Mouse (Mus musculus) forebrain, embryonic 12.5 days (tissue): ENCODE measurements around the gene Tgfbr3. TPM values are rescaled to one million over a fixed set of nuclear protein-coding genes. Genes with fewer than 3 reads are reported as not detected.

Experiments
- ATAC-seq: fragments of 200-750 bp; cut with Nextera tagmentation; 2 replicates; pipeline ENCODE4 v1.8.0; 2017; ENCODE audit warnings: moderate TSS enrichment; ENCODE audit not compliant: low FRiP score
- H3K27ac ChIP-seq: fragments of 300-500 bp; sonication (generic); 2 replicates; pipeline ENCODE4 v1.5.1; 2016; ENCODE audit warnings: mild to moderate bottlenecking
- H3K27me3 ChIP-seq: fragments of 300-500 bp; sonication (generic); 2 replicates; pipeline ENCODE4 v1.6.1; 2016; ENCODE audit warnings: mild to moderate bottlenecking
- H3K36me3 ChIP-seq: fragments of 300-500 bp; sonication (generic); replicated peaks from 2 replicates; pipeline ENCODE4 v1.6.1; 2016; ENCODE audit warnings: mild to moderate bottlenecking
- H3K4me1 ChIP-seq: fragments of 300-500 bp; sonication (generic); 2 replicates; pipeline ENCODE4 v1.6.1; 2016
- H3K4me2 ChIP-seq: fragments of 300-500 bp; sonication (generic); 2 replicates; pipeline ENCODE4 v1.6.1; 2016; ENCODE audit warnings: mild to moderate bottlenecking, moderate library complexity
- H3K4me3 ChIP-seq: fragments of 300-500 bp; sonication (generic); replicated peaks from 2 replicates; pipeline ENCODE4 v1.5.1; 2016; ENCODE audit warnings: mild to moderate bottlenecking
- H3K9ac ChIP-seq: fragments of 300-500 bp; sonication (generic); 2 replicates; pipeline ENCODE4 v1.6.1; 2016; ENCODE audit warnings: mild to moderate bottlenecking
- H3K9me3 ChIP-seq: fragments of 300-500 bp; sonication (generic); 2 replicates; pipeline ENCODE4 v1.6.1; 2016
- WGBS: fragments of 180-500 bp; shearing (Covaris S2); methylation state at CpG from one replicate; pipeline ENCODE4 v1.1.7; 2016; 5-methylcytosine and 5-hydroxymethylcytosine counted together
- polyA plus RNA-seq: library from polyadenylated mRNA; unstranded; fragments of >200 nt; fragmentation: Nextera tagmentation; extraction: Ambion mirVana; gene quantifications from 2 replicates; pipeline ENCODE4 v1.2.1, GENCODE M21; 2016

Tgfbr3 gene
- polyA plus RNA-seq, 1 experiment from 2014 or later, result 5.7 TPM

- WGBS, result 59% methylated on average over 2 of the region's 2 CpGs
- Histone ChIP-seq H3K4me2 (no peak overlapping the region), H3K4me3 (no peak overlapping the region), H3K9me3 (no peaks in the 10 kb centered on the region), H3K4me1 (peaks cover 10% of the 10 kb centered on the region), H3K9ac (no peak overlapping the region), H3K36me3 (no peaks in the 10 kb centered on the region), H3K27ac (no peak overlapping the region), H3K27me3 (peaks cover 37% of the 10 kb centered on the region)
- ATAC-seq, result no peak
These were observed 202.1 kb downstream of the Tgfbr3 start for GRCm38 (mm10) chr5:107087291-107087690.

- H3K27ac ChIP-seq, result no peak overlapping the region
- H3K4me2 ChIP-seq, result no peak overlapping the region
- no peak overlapping the region for H3K4me3 ChIP-seq
- no peaks in the 10 kb centered on the region for H3K9me3 ChIP-seq
- H3K27me3 ChIP-seq, result peaks cover 32% of the 10 kb centered on the region
- H3K4me1 ChIP-seq, result peaks cover 13% of the 10 kb centered on the region
- WGBS, result 88% methylated on average over 5 of the region's 5 CpGs
- ATAC-seq, result no peak
- H3K36me3 ChIP-seq, result no peaks in the 10 kb centered on the region
- H3K9ac ChIP-seq, result no peak overlapping the region
These were observed 203.3 kb downstream of the Tgfbr3 start for GRCm38 (mm10) chr5:107086166-107086565.

- Histone ChIP-seq H3K36me3 (no peaks in the 10 kb centered on the region), H3K27ac (no peak overlapping the region), H3K9me3 (no peaks in the 10 kb centered on the region), H3K4me1 (peaks cover 23% of the 10 kb centered on the region), H3K4me2 (no peak overlapping the region), H3K9ac (no peak overlapping the region), H3K27me3 (peaks cover 33% of the 10 kb centered on the region), H3K4me3 (no peak overlapping the region)
- 90% methylated on average over 4 of the region's 4 CpGs for WGBS
- no peak for ATAC-seq
These were observed 205.0 kb downstream of the Tgfbr3 start for GRCm38 (mm10) chr5:107084431-107084830.

GRCm38 (mm10) chr5:107082011-107082410 is 207.4 kb downstream of the Tgfbr3 start:
- Histone ChIP-seq H3K9ac (no peak overlapping the region), H3K4me3 (no peak overlapping the region), H3K4me1 (peaks cover 20% of the 10 kb centered on the region), H3K9me3 (no peaks in the 10 kb centered on the region), H3K4me2 (no peak overlapping the region), H3K27me3 (peaks cover 26% of the 10 kb centered on the region), H3K27ac (no peak overlapping the region), H3K36me3 (no peaks in the 10 kb centered on the region)
- no peak for ATAC-seq
- WGBS, result 85% methylated on average over 3 of the region's 3 CpGs

GRCm38 (mm10) chr5:107080986-107081624 is 208.3 kb downstream of the Tgfbr3 start:
- no peaks in the 10 kb centered on the region for H3K36me3 ChIP-seq
- H3K27me3 ChIP-seq, result peaks cover 17% of the 10 kb centered on the region
- 40% methylated on average over 12 of the region's 12 CpGs for WGBS
- peaks cover 20% of the 10 kb centered on the region for H3K4me1 ChIP-seq
- no peak for ATAC-seq
- H3K9ac ChIP-seq, result no peak overlapping the region
- H3K4me3 ChIP-seq, result no peak overlapping the region
- no peak overlapping the region for H3K4me2 ChIP-seq
- H3K27ac ChIP-seq, result no peak overlapping the region
- no peaks in the 10 kb centered on the region for H3K9me3 ChIP-seq

GRCm38 (mm10) chr5:107079920-107080319 is 209.5 kb downstream of the Tgfbr3 start:
- Histone ChIP-seq H3K4me1 (peaks cover 20% of the 10 kb centered on the region), H3K4me2 (no peak overlapping the region), H3K27me3 (peaks cover 14% of the 10 kb centered on the region), H3K9ac (no peak overlapping the region), H3K9me3 (no peaks in the 10 kb centered on the region), H3K4me3 (no peak overlapping the region), H3K27ac (no peak overlapping the region), H3K36me3 (no peaks in the 10 kb centered on the region)
- ATAC-seq, result no peak
- WGBS, result 52% methylated on average over 8 of the region's 8 CpGs

- Histone ChIP-seq H3K27me3 (peaks cover 14% of the 10 kb centered on the region), H3K4me2 (no peak overlapping the region), H3K4me1 (peaks cover 24% of the 10 kb centered on the region), H3K4me3 (no peak overlapping the region), H3K9me3 (no peaks in the 10 kb centered on the region), H3K36me3 (no peaks in the 10 kb centered on the region), H3K9ac (no peak overlapping the region), H3K27ac (no peak overlapping the region)
- 65% methylated on average over 11 of the region's 11 CpGs for WGBS
- ATAC-seq, result peak; percentile 36
These were observed 210.2 kb downstream of the Tgfbr3 start for GRCm38 (mm10) chr5:107079146-107079638.

- H3K36me3 ChIP-seq, result no peaks in the 10 kb centered on the region
- H3K9ac ChIP-seq, result no peak overlapping the region
- H3K9me3 ChIP-seq, result no peaks in the 10 kb centered on the region
- no peak overlapping the region for H3K4me3 ChIP-seq
- peaks cover 14% of the 10 kb centered on the region for H3K27me3 ChIP-seq
- H3K27ac ChIP-seq, result no peak overlapping the region
- peaks cover 29% of the 10 kb centered on the region for H3K4me1 ChIP-seq
- H3K4me2 ChIP-seq, result no peak overlapping the region
- no peak for ATAC-seq
- 98% methylated on average over 3 of the region's 3 CpGs for WGBS
These were observed 211.1 kb downstream of the Tgfbr3 start for GRCm38 (mm10) chr5:107078361-107078760.

GRCm38 (mm10) chr5:107077900-107078299 is 211.5 kb downstream of the Tgfbr3 start:
- no peak overlapping the region for H3K9ac ChIP-seq
- H3K27me3 ChIP-seq, result peaks cover 17% of the 10 kb centered on the region
- H3K36me3 ChIP-seq, result no peaks in the 10 kb centered on the region
- H3K4me2 ChIP-seq, result no peak overlapping the region
- no peak for ATAC-seq
- no peaks in the 10 kb centered on the region for H3K9me3 ChIP-seq
- H3K27ac ChIP-seq, result no peak overlapping the region
- WGBS, result 92% methylated on average over 7 of the region's 7 CpGs
- peaks cover 29% of the 10 kb centered on the region for H3K4me1 ChIP-seq
- H3K4me3 ChIP-seq, result no peak overlapping the region

GRCm38 (mm10) chr5:107074980-107075583 is 214.3 kb downstream of the Tgfbr3 start:
- no peak overlapping the region for H3K4me2 ChIP-seq

GRCm38 (mm10) chr5:107074350-107074749 is 215.1 kb downstream of the Tgfbr3 start:
- peak; percentile 55; the same call in 1 of the 2 replicates for ATAC-seq
- no peak overlapping the region for H3K27ac ChIP-seq
- 24% methylated on average over 4 of the region's 4 CpGs for WGBS

More at GRCm38 (mm10) chr5:107074980-107075583, 214.3 kb downstream of the Tgfbr3 start:
- H3K4me1 ChIP-seq, result peaks cover 22% of the 10 kb centered on the region
- 86% methylated on average over 13 of the region's 13 CpGs for WGBS
- no peaks in the 10 kb centered on the region for H3K9me3 ChIP-seq
- no peak overlapping the region for H3K4me3 ChIP-seq
- no peak overlapping the region for H3K9ac ChIP-seq
- no peak for ATAC-seq
- no peaks in the 10 kb centered on the region for H3K36me3 ChIP-seq
- no peak overlapping the region for H3K27ac ChIP-seq
- H3K27me3 ChIP-seq, result peaks cover 10% of the 10 kb centered on the region

GRCm38 (mm10) chr5:107073536-107073935 is 215.9 kb downstream of the Tgfbr3 start:
- H3K9ac ChIP-seq, result no peak overlapping the region
- H3K9me3 ChIP-seq, result no peaks in the 10 kb centered on the region
- no peak overlapping the region for H3K27ac ChIP-seq
- 34% methylated on average over 3 of the region's 3 CpGs for WGBS
- no peak overlapping the region for H3K4me3 ChIP-seq
- no peak for ATAC-seq
- no peaks in the 10 kb centered on the region for H3K36me3 ChIP-seq
- peaks cover 8% of the 10 kb centered on the region for H3K4me1 ChIP-seq
- peaks cover 7% of the 10 kb centered on the region; the same call in 1 of the 2 replicates for H3K27me3 ChIP-seq
- H3K4me2 ChIP-seq, result no peak overlapping the region

More at GRCm38 (mm10) chr5:107074350-107074749, 215.1 kb downstream of the Tgfbr3 start:
- peaks cover 14% of the 10 kb centered on the region for H3K4me1 ChIP-seq
- no peaks in the 10 kb centered on the region for H3K9me3 ChIP-seq
- H3K9ac ChIP-seq, result no peak overlapping the region
- peaks cover 7% of the 10 kb centered on the region; the same call in 1 of the 2 replicates for H3K27me3 ChIP-seq
- no peaks in the 10 kb centered on the region for H3K36me3 ChIP-seq
- H3K4me3 ChIP-seq, result no peak overlapping the region
- no peak overlapping the region for H3K4me2 ChIP-seq

- Histone ChIP-seq H3K9ac (no peak overlapping the region), H3K9me3 (no peaks in the 10 kb centered on the region), H3K27me3 (peaks cover 14% of the 10 kb centered on the region; the same call in 1 of the 2 replicates), H3K4me3 (no peak overlapping the region), H3K36me3 (no peaks in the 10 kb centered on the region), H3K27ac (no peak overlapping the region), H3K4me1 (no peaks in the 10 kb centered on the region), H3K4me2 (no peak overlapping the region)
- ATAC-seq, result no peak
- WGBS, result 83% methylated on average over 5 of the region's 5 CpGs
These were observed 221.3 kb downstream of the Tgfbr3 start for GRCm38 (mm10) chr5:107068146-107068545.
